Mouse (Mus musculus) megakaryocyte, adult 5-6 weeks (primary cell): ENCODE measurements at regions not wholly inside any gene's neighbourhood (a gene's known extent, or its start where the extent isn't known, plus 50 kb on each side); places are given as distances from the start of the nearest gene placed in this dataset.
A peak's percentile ranks its signal among the peaks of the same experiment; 100 is the strongest.

ENCODE experiments used
- ATAC-seq: 2 replicates; pipeline ENCODE4 v1.8.0; 2016; ENCODE audit warnings: mild to moderate bottlenecking, inconsistent platforms; ENCODE audit not compliant: poor library complexity, severe bottlenecking

DNA sequence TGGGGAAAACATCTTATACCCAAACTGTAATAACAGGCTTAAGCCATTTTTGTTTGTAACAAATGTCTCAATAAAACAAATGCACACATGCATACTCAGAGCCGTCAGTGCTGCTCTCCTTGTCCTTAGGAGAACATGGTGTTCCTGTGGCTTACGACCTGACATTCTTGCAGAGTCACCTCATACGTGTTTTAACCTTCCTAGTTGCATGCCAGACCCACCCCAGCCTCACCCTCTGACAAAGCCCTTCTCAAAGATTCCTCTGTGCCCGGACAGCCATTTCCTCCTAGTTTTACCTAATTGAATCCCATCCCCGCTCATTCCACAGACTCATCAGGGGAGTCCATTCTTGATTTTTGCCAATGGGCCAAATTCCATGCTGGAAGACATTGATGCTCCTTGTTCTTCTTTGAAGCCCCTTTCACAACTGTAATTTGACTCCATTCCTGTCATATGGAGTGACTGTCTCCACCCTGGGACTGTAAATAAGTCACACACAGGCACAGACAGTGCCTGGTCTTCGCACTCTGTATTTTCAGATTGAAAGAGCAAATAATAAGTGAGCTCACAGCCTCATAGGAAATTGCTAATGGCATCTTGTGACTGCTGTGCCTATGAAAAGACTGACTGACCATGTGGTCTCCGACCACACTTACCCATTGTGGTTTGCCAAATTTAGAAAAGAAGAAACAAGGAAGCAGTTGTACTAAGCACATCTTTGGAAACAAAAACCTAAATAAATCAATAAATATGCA lies 206.6 kb upstream of the Gmds start:
- ATAC-seq = 0 out of 2 replicates have a peak, but pooled peaks have one; percentile 21

DNA sequence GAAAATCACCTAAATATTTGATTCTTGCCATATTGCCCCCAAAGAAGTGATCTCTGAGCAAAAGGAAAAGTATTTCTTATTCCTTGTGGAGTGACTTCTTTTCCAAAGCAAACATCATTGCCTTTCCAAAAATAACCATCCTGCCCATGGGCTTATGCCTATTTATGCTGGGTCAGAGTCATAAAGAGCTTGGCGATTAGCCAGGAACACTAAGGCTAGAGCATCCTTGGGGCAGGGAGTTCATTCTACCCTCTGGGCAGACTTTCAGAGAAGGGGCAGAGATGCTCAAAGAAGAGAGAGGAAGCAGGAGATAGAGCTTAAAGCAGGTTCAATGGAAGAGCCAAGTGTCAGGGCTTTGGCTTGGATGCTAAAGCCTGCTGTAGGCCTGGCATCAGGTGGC lies 203.1 kb upstream of the Gmds start:
- no peak for ATAC-seq

DNA sequence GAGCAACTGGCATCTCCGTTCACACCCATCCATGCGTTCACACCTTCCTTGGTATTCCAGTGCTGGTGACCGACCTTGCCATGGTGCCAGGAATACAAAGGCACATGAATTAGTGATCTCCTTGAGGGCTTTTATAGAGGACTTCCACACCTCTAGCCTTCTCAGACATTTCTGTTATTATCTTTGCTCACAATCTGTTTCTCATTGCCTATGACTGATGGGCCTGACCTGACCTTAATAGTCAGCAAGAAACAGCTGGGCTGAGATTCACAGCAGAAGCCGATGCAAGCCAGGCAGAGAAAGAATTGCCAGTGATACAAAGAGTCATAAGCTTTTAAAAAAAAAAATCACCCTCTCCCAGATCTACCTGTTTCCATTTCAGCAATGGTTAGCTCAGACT lies 197.7 kb upstream of the Gmds start:
- no peak for ATAC-seq

DNA sequence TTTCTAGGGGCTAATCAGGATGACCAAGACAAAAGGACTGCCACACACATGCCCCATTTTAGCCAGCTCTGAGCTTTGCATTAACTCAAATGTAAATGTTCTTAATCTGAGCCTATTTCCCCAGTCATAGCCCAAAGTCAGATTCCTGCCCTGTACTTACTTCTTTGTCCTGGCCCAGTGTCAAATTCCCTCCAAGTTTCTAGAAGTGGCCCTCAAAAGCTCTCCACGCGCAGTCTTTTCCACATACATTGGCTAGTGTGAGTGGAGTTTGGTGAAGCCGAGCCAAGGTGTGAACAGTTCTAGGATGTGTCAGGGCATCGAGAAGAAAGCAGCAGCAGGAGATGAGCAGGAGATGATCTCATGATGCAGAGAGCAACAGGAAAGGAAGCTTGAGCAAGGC lies 197.1 kb upstream of the Gmds start:
- ATAC-seq = no peak

DNA sequence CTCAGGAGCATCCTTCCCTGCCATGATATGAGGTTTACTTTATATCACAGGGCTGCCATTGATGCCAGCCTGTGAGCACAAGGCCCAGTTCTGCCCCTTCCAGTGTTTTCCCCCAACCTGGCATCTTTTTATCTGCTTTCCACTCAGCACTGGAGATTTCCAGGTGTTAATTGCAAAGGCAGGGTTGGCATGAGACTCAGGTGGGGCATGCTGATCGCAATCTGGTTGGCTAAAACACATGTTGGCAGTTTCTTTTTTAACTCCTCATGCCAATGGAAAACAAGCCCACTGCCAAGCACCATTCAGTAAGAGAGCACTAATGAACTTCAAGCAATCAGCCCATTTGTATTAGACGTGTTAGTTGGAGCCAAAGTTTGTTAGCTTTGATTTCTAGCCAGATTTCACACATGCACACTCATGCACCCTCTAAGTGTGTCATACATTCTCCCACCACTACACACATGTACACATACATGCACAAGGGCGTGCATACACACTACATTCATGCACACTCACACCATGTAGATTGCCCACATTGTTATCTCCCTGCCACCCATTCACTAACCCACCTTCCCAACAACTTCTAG lies 192.5 kb upstream of the Gmds start:
- no peak for ATAC-seq

DNA sequence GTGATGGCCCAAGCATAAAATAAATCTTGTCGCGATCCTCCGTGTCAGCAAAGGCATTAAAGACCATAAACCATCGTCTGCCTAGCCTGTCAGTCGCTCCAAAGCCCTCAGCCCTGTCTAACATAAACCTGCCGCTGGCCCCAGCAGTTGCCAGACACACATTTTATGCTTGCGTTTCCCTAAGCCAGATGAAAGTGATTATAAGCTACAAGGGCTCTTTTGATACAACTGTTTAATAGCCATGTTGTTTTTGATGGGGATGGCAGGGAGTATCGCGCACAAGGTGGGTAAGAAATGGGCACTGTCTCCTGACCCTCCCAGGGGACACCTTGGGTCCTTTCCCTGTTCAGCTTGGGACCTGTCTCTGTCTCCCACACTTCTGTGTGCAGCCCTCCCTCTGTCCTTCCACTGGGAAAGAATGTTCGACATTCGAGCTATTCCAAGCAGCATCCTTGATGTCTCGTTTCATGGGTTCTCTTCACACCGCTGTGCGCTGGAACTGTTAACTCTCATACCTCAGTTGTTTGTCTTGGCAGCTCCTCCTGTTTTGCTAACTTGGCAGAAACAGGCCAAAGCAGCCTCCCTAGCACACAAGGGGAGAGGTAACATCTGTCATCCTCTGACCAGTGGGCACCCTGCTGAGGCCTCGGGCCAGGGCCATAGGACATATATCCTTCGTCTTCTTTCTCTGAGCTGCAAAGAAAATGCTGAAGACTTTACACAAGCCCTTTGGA lies 180.2 kb upstream of the Gmds start:
- ATAC-seq = no peak

DNA sequence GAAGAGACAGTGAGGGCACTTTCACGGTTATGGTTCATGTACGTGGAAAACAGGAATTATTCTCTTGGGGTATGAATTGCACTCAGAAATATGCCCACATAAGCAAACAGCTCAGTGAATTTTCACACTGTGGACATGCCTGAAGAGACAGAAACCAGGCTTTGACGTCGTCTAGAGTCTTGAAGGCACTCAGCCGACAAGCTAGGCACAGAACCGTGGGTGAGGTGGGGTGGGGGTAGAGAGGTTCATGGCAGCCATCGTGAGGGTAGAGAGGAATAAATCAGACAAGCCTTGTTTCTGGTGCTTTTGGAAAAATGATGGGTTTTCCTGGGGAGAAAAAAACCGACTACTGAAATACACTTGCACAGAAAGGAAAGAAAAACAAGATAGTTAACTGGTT lies 179.0 kb upstream of the Gmds start:
- no peak for ATAC-seq

DNA sequence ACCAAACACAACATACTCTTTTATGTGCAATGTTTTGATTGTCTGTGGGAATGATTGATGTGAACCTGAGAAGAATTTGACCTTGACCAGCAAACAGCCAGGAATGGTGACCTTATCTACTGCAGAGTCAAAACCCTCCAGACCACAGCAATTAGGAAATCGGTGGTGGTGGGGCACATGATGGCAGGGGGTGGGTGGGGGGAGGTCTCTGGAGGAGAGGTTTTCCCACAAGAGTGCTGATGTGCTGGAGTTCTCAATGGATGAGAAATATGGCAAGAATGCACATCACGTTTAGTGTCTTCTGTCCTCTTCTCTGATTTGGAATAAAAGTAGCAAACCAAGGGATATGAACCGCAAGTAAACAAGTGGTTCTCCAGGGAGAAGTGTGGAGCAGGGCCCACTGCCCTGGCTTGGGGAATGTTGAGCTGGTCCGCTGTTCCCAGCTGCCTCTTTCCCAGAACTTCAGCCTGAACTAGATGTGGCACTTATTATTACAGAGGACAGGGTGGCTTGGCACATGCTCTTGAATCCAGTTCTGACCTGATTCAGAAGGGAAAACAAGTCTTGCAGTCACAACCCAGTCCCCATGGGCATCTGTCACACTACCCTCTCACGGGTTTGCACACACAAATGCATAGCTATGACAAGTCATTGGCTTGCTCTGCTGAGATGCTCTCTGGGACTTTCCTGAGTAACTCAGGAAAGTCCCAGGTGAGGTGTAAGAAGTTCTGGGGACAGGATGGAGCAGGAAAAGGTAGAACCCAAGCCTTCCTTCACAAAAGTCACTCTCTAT lies 170.9 kb upstream of the Gmds start:
- ATAC-seq = no peak

DNA sequence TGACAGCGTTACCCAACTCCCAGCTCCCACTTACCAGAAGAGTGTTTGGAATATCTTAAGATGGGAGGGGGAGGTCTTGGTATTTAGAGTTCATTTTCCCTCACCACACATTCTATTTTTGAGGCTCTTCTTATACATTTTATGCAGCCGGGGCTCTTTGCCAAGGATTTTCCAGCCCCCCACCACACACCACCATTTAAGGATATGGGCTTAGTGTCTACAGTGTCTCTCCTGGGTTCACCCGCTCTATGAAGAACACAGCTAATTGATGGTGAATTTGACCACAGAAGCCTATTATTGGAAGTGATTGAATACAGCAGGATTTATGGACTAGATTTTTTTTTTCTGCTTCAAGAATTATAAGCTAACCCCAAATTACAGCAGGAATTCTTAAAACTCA lies 169.9 kb upstream of the Gmds start:
- no peak for ATAC-seq

DNA sequence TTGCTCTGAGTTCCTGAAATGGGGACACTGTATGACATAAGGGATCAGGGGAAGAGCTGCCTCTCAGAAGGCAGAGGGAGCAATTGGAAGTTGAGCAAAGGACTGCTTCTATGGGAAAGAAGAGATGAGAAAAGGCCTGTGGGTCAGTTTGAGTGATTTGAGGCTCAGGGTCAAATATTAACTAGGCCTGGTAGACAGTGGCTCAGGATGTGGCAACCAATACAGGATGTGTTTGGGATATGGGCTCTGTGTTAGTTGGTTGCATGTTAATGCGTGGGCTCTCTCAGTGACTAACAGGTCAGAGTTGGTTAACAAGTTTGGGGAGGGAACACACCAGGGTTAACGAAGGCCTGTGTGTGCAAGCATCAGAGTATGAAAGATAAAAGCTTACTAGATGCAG lies 169.3 kb upstream of the Gmds start:
- ATAC-seq = no peak

DNA sequence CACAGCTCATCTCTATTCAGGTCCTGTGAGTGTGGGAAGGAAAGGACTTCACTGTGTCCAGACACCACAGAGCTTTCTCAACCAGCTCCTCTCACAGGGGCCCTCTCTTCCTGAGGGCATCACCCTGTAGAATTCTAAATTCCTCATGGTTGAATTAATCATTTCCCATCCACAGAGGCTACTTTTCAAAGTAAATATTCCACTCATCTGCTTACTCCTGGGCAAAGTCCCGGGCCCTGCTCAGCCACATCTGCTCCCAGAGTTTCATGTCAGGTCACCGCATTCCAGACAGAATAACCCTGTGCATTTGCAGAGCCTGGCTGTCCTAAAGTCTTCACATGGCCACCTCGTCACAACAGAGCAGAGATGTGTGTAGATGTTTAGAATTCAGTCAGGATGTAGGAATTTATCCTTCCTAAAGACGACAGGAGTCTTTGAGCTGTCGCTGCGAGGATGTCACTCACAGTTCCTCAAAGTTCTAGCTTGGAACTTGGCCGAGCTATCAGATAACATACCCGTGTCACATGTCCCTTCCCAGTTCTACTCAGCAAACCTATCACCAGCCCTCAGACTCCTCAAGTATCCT lies 159.8 kb upstream of the Gmds start:
- no peak for ATAC-seq

DNA sequence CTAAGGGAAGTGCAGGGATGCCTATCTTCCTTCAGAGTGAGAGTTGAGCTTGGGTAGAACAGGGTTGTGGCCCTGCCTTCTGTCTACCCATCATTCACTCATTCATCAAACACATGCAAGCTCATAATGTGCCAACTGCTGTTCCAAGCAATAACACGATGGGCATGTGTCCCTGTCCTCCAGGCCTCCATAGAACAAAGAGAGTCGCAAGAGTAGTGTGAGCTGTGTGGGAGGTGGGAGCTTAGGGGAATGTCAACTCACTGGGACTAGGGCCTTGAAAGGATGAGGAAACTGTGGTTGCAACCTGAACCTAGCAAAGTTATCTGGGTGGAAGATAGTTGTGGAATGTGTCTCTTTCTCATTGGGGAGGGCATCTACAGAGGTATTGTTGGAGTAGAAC lies 157.7 kb upstream of the Gmds start:
- no peak for ATAC-seq

DNA sequence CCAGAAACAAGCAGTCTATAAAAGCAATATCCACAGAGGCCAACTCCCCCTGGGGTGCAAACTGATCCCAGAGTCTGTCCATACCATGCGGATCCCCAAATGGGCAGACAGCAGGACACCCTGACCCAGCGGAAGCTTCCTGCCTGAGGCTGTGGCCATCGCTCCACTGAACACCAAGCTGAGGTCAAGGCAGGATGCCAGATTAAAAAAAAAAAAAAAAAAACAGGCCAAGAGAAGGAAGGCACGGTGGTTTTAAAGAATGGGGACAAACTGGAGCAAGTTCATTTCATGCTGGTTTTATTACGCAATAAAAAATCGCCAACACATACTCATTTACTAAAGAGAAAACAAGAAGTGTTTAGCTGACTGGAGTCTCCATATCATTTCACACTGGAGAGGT lies 156.5 kb upstream of the Gmds start:
- no peak for ATAC-seq

DNA sequence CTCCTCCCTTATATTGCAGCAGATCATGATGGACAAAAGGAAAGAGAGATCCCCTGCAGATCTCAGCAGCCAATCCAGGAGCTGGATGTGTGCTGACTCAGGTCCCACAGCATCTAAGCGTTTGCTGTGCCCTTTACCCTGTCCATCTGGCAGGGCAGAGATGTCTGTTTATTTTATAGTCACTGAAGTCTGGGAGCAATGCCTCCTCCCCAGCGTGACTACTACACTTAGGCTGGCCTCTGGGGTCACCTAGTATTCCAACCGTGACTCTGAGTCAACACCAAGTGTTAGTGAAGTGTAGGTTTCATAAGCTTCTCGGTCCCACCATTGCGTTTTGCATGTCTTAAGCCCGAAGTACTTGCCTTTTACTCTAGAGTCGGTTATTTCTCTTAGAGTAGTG lies 155.3 kb upstream of the Gmds start:
- no peak for ATAC-seq

DNA sequence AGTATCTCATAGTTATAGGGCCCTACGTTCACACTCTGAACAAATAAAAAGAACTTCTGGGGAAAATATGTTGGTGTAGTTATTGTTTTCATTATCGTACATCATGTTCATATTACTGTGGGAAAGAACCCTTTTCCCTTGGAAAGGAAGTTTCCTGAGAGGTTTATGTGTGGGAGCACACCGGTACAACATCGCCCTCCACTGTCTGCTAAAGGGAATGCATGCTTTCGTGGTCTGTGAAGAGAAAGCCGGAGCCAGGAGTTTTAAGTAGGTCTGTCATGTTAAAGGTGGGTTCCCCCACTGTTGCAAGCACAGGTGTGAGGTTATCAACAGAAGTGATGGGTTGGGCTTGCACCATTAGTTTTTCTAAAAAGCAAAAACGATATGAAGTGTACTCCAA lies 154.8 kb upstream of the Gmds start:
- no peak for ATAC-seq

DNA sequence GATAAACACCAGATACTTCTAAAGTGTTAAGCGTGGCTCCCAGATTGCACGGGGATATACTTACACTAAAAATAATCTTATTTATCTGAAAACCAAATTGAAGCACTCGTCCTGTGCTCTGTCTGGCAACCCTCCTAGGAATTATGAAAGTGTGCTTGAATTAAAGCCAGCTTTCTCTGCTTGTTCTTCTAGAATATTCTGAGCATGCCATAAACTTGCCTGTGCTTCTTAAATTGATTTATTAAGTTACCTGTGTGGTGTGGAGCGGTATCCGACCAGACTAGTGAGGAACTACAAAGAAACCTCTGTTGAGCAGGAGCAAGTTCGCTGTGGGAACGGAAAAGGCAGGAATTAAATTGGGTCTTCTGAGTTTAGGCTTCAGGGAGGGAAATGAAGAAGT lies 154.0 kb upstream of the Gmds start:
- no peak for ATAC-seq

DNA sequence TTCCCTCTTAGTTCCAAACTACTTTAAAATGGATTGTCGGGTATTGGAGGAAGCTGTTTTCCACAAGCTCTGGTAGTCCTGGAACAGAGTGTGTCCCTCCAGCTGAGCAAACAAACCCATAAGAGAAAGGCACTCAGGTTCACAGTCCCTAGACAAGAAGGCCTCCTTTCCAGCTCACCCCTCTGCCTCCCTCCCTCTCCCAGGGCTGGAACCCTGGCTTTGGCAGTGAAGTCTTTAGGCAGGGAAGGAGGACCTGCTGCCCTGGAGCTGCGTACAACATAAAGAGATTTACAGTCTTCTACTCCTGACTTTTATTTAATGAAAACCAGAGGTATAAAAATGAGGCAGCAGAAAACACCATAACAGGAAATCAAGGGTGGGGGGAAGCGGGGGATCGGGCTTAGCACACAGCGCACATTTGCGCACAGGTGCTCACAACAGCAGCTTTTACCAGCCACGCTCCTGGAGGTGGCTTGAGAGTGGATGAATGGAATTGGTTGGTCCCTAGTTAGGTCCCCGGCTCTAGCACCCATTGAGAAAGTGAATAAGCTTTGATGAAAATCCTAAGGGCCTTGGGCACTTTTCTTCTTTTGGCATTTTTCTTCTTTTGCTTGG lies 143.0 kb upstream of the Gmds start:
- ATAC-seq = no peak

DNA sequence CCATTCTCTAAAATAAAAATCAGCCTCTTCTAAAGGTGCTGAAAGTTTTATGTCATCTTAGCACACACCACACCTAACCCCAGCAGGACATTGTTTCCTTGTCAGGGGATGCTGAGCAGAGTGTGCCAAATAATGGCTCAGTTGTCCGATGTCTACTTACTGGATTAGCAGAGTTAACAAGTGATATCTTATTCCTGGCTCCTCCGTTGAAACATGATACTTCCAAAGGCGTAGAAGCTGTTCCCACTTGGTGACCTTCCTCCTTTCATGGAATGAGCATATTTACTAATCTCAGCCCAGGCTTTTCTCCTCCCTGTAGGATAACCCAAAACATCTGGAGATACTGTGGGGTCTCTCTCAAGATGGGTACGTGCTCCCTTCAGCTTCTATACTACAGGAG lies 141.5 kb upstream of the Gmds start:
- ATAC-seq = no peak

DNA sequence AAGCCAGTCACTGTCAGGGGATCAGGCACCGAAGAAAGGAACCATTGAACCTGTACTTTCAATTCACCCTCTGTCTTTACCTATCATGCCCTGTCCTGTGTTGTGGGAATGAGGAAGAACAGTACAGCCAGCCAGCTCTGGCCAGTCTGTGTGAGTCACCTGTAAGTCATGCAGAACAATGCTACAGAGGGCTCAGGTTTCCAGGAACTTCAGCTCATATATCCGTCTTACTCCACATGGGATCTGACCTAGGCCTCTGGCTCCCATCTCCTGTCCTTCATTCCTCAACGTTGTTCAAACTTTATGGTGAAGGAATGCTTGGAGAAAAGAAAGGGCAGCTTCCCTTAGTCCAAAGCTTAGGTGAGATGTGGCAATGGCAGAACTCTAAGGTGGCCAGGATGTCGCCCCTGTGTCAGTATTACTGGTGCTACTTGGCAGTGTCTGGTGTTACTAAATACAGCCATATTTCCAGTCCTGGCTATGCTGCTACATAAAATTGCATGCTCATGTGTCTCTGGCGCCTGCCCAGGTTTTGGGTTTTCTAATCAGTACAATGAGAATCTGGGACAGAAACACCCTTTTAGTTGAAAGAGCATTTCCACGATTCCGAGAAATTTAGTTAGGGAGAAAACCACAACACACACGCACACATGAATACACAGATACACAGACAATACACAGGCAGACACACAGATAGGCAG lies 140.7 kb upstream of the Gmds start:
- ATAC-seq = no peak

DNA sequence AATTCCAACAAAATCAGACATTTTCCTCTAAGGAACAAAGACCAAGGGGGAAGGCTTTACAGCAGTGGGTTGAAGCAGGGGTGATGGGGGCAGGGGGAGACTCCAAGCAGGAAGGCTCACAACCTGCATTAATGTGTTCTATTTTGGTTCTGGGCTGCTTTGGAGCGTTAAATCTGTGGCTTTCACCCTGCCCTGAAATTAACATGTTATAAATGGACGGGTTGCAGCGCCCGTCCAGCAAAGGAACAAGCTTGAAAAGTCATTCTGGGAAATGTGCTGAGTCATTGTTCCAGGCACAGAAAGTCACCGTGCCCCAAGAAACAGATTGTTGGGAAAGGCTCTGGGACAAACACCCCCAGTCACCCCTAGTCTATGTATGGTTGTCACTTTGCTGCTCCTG lies 127.2 kb upstream of the Gmds start:
- ATAC-seq = no peak
